Mouse (Mus musculus) naive thymus-derived CD4-positive, alpha-beta T cell, adult 2 months (primary cell): ENCODE measurements around the gene Snapc2.

ENCODE experiments used
- DNase-seq: peaks from one replicate; pipeline ENCODE4 v3.0.0-alpha.2; 2011; ENCODE audit warnings: low read depth

Snapc2 gene

DNA sequence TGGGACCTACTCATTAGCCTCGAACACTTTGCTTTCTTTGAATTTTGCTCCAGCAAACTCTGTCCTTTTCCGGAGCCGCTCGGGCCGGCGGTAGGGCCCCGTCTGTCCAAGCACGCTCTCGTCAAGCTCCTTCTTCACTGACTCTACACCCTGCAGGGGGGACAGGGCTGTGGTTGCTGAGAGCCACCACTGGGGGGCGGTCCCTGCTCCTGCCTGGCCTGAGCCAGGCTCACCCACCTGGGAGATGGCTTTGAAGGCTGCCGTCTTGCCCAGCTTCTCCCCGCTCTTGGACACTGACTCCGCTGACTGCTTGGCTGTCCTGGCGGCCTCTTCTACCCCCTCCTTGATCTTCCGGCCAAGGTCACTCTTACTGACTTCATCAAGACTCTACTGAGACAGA, 14.7 kb downstream of the Snapc2 start:
- no peak for DNase-seq

DNA sequence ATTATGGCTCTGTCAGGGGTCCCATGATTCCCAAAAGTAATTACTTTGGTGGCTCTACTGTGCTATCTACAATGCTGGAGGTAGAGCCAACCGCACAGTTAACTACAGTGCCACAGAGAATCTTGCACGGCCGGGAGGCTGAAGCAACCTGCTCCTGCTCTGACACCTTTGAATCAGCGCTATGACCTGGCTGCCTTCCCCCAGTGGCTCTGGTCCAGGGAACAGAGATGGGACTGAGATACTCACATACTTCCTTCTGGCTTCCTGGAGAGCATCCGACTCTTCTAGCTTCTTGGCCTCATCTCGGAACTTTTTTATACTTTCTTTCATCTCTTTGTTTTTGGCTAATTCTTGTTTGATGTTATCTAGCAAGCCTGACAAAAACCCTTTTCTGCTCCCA, 16.7 kb downstream of the Snapc2 start:
- DNase-seq = no peak

DNA sequence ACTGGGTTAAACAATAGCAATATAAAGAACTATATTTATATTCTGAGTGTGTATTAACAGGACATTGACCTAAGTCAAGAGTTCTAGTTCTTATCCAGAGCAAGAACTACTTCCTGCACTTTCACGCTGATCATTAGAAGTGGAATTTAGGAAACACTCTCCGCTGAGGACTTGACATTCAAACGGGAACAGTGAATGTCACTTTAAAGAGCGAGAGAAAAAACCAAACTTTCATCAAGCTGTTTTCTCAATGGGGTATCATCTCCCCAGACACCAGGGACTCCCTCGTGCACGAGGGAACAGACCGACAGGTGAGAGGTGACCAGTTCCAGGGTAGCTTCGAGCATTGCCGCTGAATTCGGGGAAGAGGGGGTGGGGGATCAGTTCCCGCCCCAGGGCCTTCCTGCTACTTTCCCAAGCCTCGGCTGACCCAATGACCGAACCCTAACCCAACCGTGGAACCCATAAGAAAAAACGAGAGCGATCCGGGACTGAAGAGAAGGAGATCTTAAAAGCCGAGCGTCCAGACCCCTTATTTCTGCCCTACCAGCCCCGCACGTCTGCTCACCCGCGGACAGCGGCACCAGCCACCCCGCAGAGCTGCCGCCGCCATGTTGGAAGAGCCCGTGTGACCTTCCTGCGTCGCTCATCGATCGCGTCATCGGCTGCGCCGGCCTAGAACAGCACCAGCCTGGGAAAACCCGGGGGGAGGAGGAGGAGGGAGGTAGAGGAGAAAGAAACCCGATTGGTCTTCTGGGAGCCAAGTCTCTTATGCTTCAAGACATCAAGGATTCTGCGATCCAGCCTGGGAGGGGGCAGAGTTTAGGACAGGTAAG, 22.6 kb downstream of the Snapc2 start, which contains the start of gene Timm44:
Gene Timm44 (minus strand): TSS at position 639 of the 836 bp plus-strand sequence.
- DNase-seq = peak; percentile 94

DNA sequence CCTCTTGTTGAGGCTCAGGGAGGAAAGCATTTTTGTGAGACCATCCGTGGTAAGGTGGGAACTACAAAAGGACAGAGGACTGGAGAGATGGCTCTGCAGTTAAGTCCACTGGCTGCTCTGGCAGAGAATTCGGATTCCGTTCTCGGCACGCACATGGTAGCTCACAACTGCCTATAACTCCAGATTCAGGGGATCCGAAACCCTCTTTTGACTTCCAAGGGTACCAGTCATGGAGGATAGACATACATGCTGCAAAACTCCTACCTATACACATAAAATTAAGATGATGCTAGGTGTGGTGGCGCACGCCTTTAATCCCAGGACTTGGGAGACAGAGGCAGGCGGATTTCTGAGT, 23.2 kb downstream of the Snapc2 start:
- DNase-seq = no peak

DNA sequence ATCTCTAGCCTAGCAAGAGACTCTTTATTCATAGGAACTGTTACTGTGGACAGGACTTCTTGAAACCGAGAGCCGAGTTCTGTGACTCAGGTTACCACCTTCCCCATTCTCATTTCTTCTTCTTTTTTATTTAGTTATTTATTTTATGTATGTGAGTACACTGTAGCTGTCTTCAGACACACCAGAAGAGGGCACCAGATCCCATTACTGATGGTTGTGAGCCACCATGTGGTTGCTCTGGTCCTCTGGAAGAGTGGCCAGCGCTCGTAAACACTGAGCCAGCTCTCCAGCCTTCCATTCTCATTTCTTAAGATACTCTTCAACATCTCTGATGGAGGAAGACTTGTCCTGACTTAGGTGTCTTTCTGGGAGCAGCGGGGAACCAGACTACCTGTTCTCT, 39.9 kb downstream of the Snapc2 start:
- DNase-seq = no peak

DNA sequence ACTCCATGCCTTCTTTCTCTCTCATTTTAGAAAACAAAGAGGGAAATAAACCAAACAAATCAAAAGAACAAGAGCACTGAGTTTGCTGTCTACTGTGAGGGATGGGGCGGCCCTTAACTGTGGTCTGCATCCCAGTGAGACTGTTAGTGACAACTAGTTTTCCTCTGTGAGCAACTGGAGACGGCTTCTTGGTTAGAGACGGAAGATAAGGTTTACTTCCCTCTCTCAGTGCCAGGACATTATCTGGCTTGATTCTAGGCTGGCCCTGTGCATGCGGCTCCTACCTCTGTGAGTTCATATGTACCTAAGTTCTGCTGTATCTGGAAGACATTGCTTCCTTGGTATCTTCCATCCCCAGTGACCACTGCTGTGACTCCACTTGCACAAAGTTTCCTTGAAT, 44.9 kb downstream of the Snapc2 start:
- no peak for DNase-seq

DNA sequence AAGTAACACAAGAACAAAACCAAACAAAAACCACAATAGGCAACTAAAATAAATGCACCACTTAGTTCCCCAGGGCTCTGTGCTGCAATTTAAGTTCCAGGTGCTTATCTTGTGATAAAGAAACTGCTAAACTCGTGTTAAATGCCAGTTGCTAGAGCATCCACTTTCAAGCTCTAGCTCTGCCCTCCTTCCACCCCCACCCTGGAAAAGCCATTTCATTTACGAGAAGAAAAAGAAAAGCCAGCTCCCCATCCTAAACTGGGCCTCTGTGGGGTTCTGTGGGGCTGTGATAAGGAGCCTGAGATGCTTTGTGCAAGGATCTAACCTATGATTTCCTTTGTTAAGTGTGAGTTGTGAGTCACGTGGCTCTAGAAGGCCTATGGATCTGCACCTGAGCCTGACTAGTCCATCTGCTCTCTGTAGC, 51.3 kb downstream of the Snapc2 start:
- no peak for DNase-seq
